Mouse (Mus musculus) spleen, adult 2 months (tissue): ENCODE data around the gene Flt3.

Experiments
- CTCF ChIP-seq: fragments of 200-500 bp; IDR thresholded peaks from 2 replicates; pipeline ENCODE4 v1.5.1; 2011; ENCODE audit warnings: mild to moderate bottlenecking, inconsistent platforms; ENCODE audit not compliant: insufficient read depth, insufficient read length, insufficient replicate concordance; ENCODE audit errors: extremely low read depth
- POLR2A ChIP-seq: fragments of 200-500 bp; IDR thresholded peaks from 2 replicates; pipeline ENCODE4 v1.6.1; 2011; ENCODE audit warnings: low read depth, low read length, inconsistent platforms

GRCm38 (mm10) chr5:147395050-147395449 is 5.2 kb downstream of the Flt3 start:
- TF ChIP-seq CTCF (no peak), POLR2A (no peak)
